Mouse (Mus musculus): ENCODE results near the gene Rapgefl1. TPM values are rescaled to one million over a fixed set of nuclear protein-coding genes. Genes with fewer than 3 reads are reported as not detected.

Gene Rapgefl1
- total and polyA plus RNA-seq, 3 experiments: 0.58 to 1.4 TPM; not detected in 1

DNA sequence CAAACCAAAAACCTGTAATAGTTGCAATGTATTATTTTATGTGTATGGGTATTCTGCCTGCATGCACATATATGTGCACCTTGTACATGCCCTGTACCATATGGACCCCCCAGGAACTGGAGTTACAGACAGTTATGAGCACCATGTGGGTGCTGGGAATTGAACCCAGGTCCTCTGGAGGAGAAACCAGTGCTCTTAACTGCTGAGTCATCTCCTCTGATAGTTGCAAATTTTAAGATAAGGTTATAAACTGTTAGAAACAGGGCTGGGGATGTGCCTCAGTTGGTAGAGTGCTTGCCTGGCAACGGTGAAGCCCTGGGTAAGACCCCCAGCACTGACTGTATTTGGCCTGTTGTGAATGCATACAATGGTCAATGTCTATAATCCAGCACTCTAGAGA, 45.1 kb upstream of the Rapgefl1 start:
- H3K79me2 ChIP-seq (ENCODE audit: control insufficient read depth, insufficient read depth, low read length, poor library complexity): peaks cover 25% of the 10 kb centered on the region
- H3K27ac ChIP-seq (ENCODE audit: control insufficient read depth, low read depth, low read length): peak overlapping the region; percentile 54
- H3K36me3 ChIP-seq (ENCODE audit: control insufficient read depth in 1 of 2, insufficient read depth in 2 of 2, low read length in 2 of 2): peaks cover 0 to 47% of the 10 kb centered on the region in 2 experiments; a peak in 2 of 4 replicates
- DNase-seq (ENCODE audit: low read depth, low spot score): peak; percentile 44
- H3K9me3 ChIP-seq (replicated peaks; ENCODE audit: insufficient read depth, low read length): no peaks in the 10 kb centered on the region
- peaks cover 18 to 43% of the 10 kb centered on the region in 2 experiments for H3K4me1 ChIP-seq (ENCODE audit: control insufficient read depth in 1 of 2, insufficient read depth in 2 of 2, low read length in 2 of 2)
- TF ChIP-seq ELF1 (IDR thresholded peaks at IDR 0.05; ENCODE audit: low read depth, low read length): no peak
- TF ChIP-seq BHLHE40 (IDR thresholded peaks at IDR 0.05; ENCODE audit: borderline replicate concordance, low read depth, low read length): 0 out of 2 replicates have a peak, but pooled peaks have one; percentile 16
- no peak for TF ChIP-seq HCFC1 (IDR thresholded peaks at IDR 0.05; ENCODE audit: low read depth, low read length)
- TF ChIP-seq MAFK (IDR thresholded peaks at IDR 0.05; ENCODE audit: borderline replicate concordance, low read depth, low read length): peak; percentile 84
- TF ChIP-seq GABPA (IDR thresholded peaks at IDR 0.05; ENCODE audit: low read depth, low read length): peak; percentile 89
- peak; percentile 52 for TF ChIP-seq RCOR1 (IDR thresholded peaks at IDR 0.05; ENCODE audit: low read depth, low read length)
- peak; percentile 56 to 61; a peak in 3 of 4 replicates for TF ChIP-seq EP300 (IDR thresholded peaks at IDR 0.05; ENCODE audit: low read depth in 1 of 2, low read length in 2 of 2)
- TF ChIP-seq TAL1 (IDR thresholded peaks at IDR 0.05; ENCODE audit: low read length): no peak
- TF ChIP-seq ZMIZ1 (IDR thresholded peaks at IDR 0.05; ENCODE audit: low read depth, low read length): no peak
- no peak for TF ChIP-seq ZKSCAN1 (IDR thresholded peaks at IDR 0.05; ENCODE audit: low read depth, low read length)
- TF ChIP-seq POLR2AphosphoS2 (IDR thresholded peaks at IDR 0.05; ENCODE audit: low read length): no peak
- H3K9ac ChIP-seq (ENCODE audit: control insufficient read depth, low read depth, low read length, poor library complexity, severe bottlenecking): no peak overlapping the region
- no peak overlapping the region for H3K4me3 ChIP-seq (ENCODE audit: control insufficient read depth in 1 of 2, insufficient read depth in 1 of 2, low read depth in 2 of 2, low read length in 2 of 2)
- no peaks in the 10 kb centered on the region for H3K27me3 ChIP-seq (ENCODE audit: control insufficient read depth in 1 of 2, insufficient read depth in 2 of 2, low read length in 2 of 2)

- Histone ChIP-seq H3K9ac (ENCODE audit: control insufficient read depth, low read depth, low read length, poor library complexity, severe bottlenecking) (no peak overlapping the region), H3K27ac (ENCODE audit: control insufficient read depth, low read depth, low read length) (peak overlapping the region; percentile 54), H3K36me3 (ENCODE audit: control insufficient read depth in 1 of 2, insufficient read depth in 2 of 2, low read length in 2 of 2) (peaks cover 0 to 48% of the 10 kb centered on the region in 2 experiments; a peak in 2 of 4 replicates), H3K9me3 (replicated peaks; ENCODE audit: insufficient read depth, low read length) (no peaks in the 10 kb centered on the region), H3K27me3 (ENCODE audit: control insufficient read depth in 1 of 2, insufficient read depth in 2 of 2, low read length in 2 of 2) (no peaks in the 10 kb centered on the region), H3K79me2 (ENCODE audit: control insufficient read depth, insufficient read depth, low read length, poor library complexity) (peaks cover 31% of the 10 kb centered on the region), H3K4me1 (ENCODE audit: control insufficient read depth in 1 of 2, insufficient read depth in 2 of 2, low read length in 2 of 2) (peaks cover 18 to 43% of the 10 kb centered on the region in 2 experiments), H3K4me3 (ENCODE audit: control insufficient read depth in 1 of 2, insufficient read depth in 1 of 2, low read depth in 2 of 2, low read length in 2 of 2) (no peak overlapping the region)
- peak; percentile 58 for DNase-seq (ENCODE audit: low read depth, low spot score)
- TF ChIP-seq TBP (IDR thresholded peaks at IDR 0.05; ENCODE audit: low read depth, low read length) (no peak; the same call in 1 of the 2 replicates), KAT2A (conservative IDR thresholded peaks at IDR 0.05; ENCODE audit: low read depth, low read length) (no peak), MAZ (IDR thresholded peaks at IDR 0.05; ENCODE audit: low read depth, low read length) (peak; percentile 41; the same call in 1 of the 2 replicates), CTCF (IDR thresholded peaks at IDR 0.05 in 2 of 3, conservative IDR thresholded peaks at IDR 0.05 in 1 of 3; ENCODE audit: control insufficient read depth in 1 of 3, insufficient read depth in 1 of 3, low read depth in 2 of 3, low read length in 3 of 3, poor library complexity in 1 of 3, severe bottlenecking in 1 of 3) (no peak), RAD21 (IDR thresholded peaks at IDR 0.05; ENCODE audit: low read depth, low read length) (no peak), HCFC1 (IDR thresholded peaks at IDR 0.05; ENCODE audit: low read depth, low read length) (no peak), SIN3A (IDR thresholded peaks at IDR 0.05; ENCODE audit: low read length) (0 out of 2 replicates have a peak, but pooled peaks have one; percentile 23)
These were observed 44.5 kb upstream of the Rapgefl1 start for GRCm38 (mm10) chr11:98792081-98792480.

Measured in MEL (cell line).